Mouse (Mus musculus) bone marrow, adult 2 months (tissue): ENCODE results near the gene Tmem88b.

Experiments used
- CTCF ChIP-seq: fragments of 200-500 bp; IDR thresholded peaks from 2 replicates; pipeline ENCODE4 v1.5.1; 2011; ENCODE audit warnings: low read length, control low read depth; ENCODE audit not compliant: control insufficient read depth, insufficient read depth
- POLR2A ChIP-seq: fragments of 200-500 bp; IDR thresholded peaks from 2 replicates; pipeline ENCODE4 v1.6.1; 2011; ENCODE audit warnings: low read depth, mild to moderate bottlenecking, control low read depth, low read length, borderline replicate concordance; ENCODE audit not compliant: control insufficient read depth

DNA sequence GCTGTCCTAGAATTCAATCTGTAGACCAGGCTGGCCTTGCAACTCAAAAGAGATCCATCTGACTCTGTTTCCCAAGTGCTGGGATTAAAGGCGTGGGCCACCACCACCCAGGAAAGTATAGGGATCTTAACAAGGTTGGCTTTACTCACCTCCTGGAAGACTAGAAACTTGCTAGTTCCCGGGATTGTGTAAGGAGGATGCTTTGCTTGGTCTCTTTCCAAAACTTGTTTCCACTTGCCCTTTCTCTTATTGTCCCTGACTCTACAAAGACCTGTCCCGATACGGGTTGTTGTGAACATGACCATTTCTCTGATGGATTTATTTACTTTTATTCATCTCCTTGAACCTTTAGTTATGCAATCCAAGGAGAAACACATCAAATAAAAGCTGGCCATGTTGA lies 44.2 kb upstream of the Tmem88b start:
- TF ChIP-seq CTCF (no peak), POLR2A (no peak)
